Comparison of ENCODE assay signal across 10 mouse cellular contexts in genomic region chr4:138377526-138377925, GRCm38 (mm10). TPM values are rescaled to one million over a fixed set of nuclear protein-coding genes. Genes with fewer than 3 reads are reported as not detected.
DNase-seq lines count a peak whose midpoint lies in the region; ATAC-seq and TF ChIP-seq lines count a peak whose summit lies in the region.
"Had no signal": no experiment of that assay in that cellular context is flagged by ENCODE, and none has a peak within 500 bp of the region (broad histone marks: within the 10 kb centered on the region; RNA-seq: fewer than 3 reads in every experiment).

No protein-coding gene starts in this region.

- H3K36me3 ChIP-seq in kidney, embryonic 16.5 days (ENCODE audit: insufficient read depth, low read length) = no peaks in the 10 kb centered on the region
- no peaks in the 10 kb centered on the region for H3K36me3 ChIP-seq in CH12.LX (replicated peaks in 1 of 2; ENCODE audit: control insufficient read depth in 1 of 2, insufficient read depth in 1 of 2, low read length in 1 of 2)
- H3K36me3 ChIP-seq: midbrain, embryonic 12.5 days had no signal

- H3K27me3 ChIP-seq in kidney, embryonic 16.5 days (ENCODE audit: insufficient read depth, low read length) = no peaks in the 10 kb centered on the region
- H3K27me3 ChIP-seq in CH12.LX (replicated peaks) = peaks cover 79% of the 10 kb centered on the region

- no peak for ATAC-seq in kidney, embryonic 16.5 days (ENCODE audit: low FRiP score, low TSS enrichment)
- ATAC-seq in megakaryocyte progenitor cell, adult 5-6 weeks (replicated peaks; ENCODE audit: poor library complexity) = no peak

- peaks cover 7% of the 10 kb centered on the region; the same call in 1 of the 2 replicates for H3K4me1 ChIP-seq in kidney, embryonic 16.5 days (ENCODE audit: insufficient read depth, low read length)
- H3K4me1 ChIP-seq in CH12.LX (ENCODE audit: control insufficient read depth in 1 of 2, insufficient read depth in 2 of 2) = no peaks in the 10 kb centered on the region

- no peak overlapping the region for H3K27ac ChIP-seq in kidney, embryonic 16.5 days (ENCODE audit: low read length)
- no peak overlapping the region for H3K27ac ChIP-seq in CH12.LX (ENCODE audit: insufficient read depth, low read depth)
- H3K27ac ChIP-seq: midbrain, embryonic 12.5 days had no signal

- H3K4me2 ChIP-seq in kidney, embryonic 16.5 days (replicated peaks; ENCODE audit: low read depth, low read length) = no peak overlapping the region
- H3K4me2 ChIP-seq in CH12.LX (ENCODE audit: insufficient read depth, low read depth, poor library complexity, severe bottlenecking) = no peak overlapping the region
- H3K4me2 ChIP-seq: midbrain, embryonic 12.5 days had no signal

- peak; percentile 66 for DNase-seq in kidney, adult 11 months
- DNase-seq in CH12.LX (ENCODE audit: extremely low read depth) (peak; percentile 6), ZHBTc4 (ENCODE audit: low read depth, low spot score) (peak; percentile 69)
- peak; percentile 66 to 77 for DNase-seq in kidney, postnatal 25 days
- DNase-seq in spleen, adult 12 weeks (ENCODE audit: low spot score) = no peak
- DNase-seq in T-cell, adult 2 months (ENCODE audit: low spot score) = no peak

- no peak overlapping the region for H3K4me3 ChIP-seq in kidney, embryonic 16.5 days (ENCODE audit: low read length)
- no peak overlapping the region for H3K4me3 ChIP-seq in CH12.LX (replicated peaks in 1 of 3; ENCODE audit: low read depth in 2 of 3, low read length in 2 of 3, poor library complexity in 1 of 3)
- H3K4me3 ChIP-seq: midbrain, embryonic 12.5 days had no signal

- dilution Hi-C loops in CH12.LX (cut with MboI; ENCODE audit: extremely low pct_ligation_motif_present, extremely low pct_unique_long_range_greater_than_20kb, low sequenced_read_pairs) = no loop called here

- WGBS in kidney, embryonic 16.5 days = 49% methylated on average over 6 of the region's 6 CpGs

- in situ Hi-C loops in CH12.LX (cut with MboI; ENCODE audit: low pct_ligation_motif_present, low pct_unique_long_range_greater_than_20kb, low sequenced_read_pairs) = loop anchor here (10.0 kb wide), 1 partner anchor 53 kb away; the partner anchor contains the start of gene Pink1

- no peaks in the 10 kb centered on the region for H3K79me2 ChIP-seq in CH12.LX (replicated peaks; ENCODE audit: control insufficient read depth, extremely low read depth, insufficient read depth, poor library complexity, severe bottlenecking)

- no peak for TF ChIP-seq POLR2A in CH12.LX (IDR thresholded peaks at IDR 0.05; ENCODE audit: low read depth, low read length)

- no peak for TF ChIP-seq EP300 in CH12.LX (IDR thresholded peaks at IDR 0.05; ENCODE audit: low read length)

- no peaks in the 10 kb centered on the region for H3K9me3 ChIP-seq in kidney, embryonic 16.5 days (ENCODE audit: low read length)
- peaks cover 13% of the 10 kb centered on the region for H3K9me3 ChIP-seq in CH12.LX (replicated peaks; ENCODE audit: low read length)
- H3K9me3 ChIP-seq: midbrain, embryonic 12.5 days had no signal

- H3K9ac ChIP-seq in kidney, embryonic 16.5 days (replicated peaks; ENCODE audit: low read length) = no peak overlapping the region
- no peak overlapping the region for H3K9ac ChIP-seq in CH12.LX (ENCODE audit: insufficient read depth, low read depth)
- H3K9ac ChIP-seq: midbrain, embryonic 12.5 days had no signal

- TF ChIP-seq RAD21 in CH12.LX (IDR thresholded peaks at IDR 0.05; ENCODE audit: low read depth, low read length) = no peak

- no peak for TF ChIP-seq CTCF in CH12.LX (conservative IDR thresholded peaks at IDR 0.05 in 1 of 2, IDR thresholded peaks at IDR 0.05 in 1 of 2; ENCODE audit: low read depth in 2 of 2, low read length in 2 of 2)

TF ChIP-seq in CH12.LX, 34 proteins besides CTCF, POLR2A, EP300 and RAD21:
- no peak for TF ChIP-seq BHLHE40 (IDR thresholded peaks at IDR 0.05; ENCODE audit: low read depth, low read length)
- TF ChIP-seq ZKSCAN1 (IDR thresholded peaks at IDR 0.05; ENCODE audit: borderline replicate concordance, low read depth, low read length) = no peak
- no peak for TF ChIP-seq SMC3 (IDR thresholded peaks at IDR 0.05; ENCODE audit: low read depth, low read length)
- no peak for TF ChIP-seq MAFK (IDR thresholded peaks at IDR 0.05; ENCODE audit: insufficient replicate concordance, low read length)
- no peak for TF ChIP-seq SIN3A (IDR thresholded peaks at IDR 0.05; ENCODE audit: low read length)
- TF ChIP-seq USF1 (IDR thresholded peaks at IDR 0.05; ENCODE audit: low read depth, low read length) = no peak
- TF ChIP-seq USF2 (conservative IDR thresholded peaks at IDR 0.05; ENCODE audit: low read depth, low read length) = no peak
- TF ChIP-seq GABPA (IDR thresholded peaks at IDR 0.05; ENCODE audit: insufficient replicate concordance, low read depth, low read length) = no peak
- TF ChIP-seq UBTF (IDR thresholded peaks at IDR 0.05; ENCODE audit: low read depth, low read length) = no peak
- no peak for TF ChIP-seq NELFE (IDR thresholded peaks at IDR 0.05; ENCODE audit: low read depth, low read length)
- no peak for TF ChIP-seq MXI1 (IDR thresholded peaks at IDR 0.05; ENCODE audit: low read depth, low read length)
- no peak for TF ChIP-seq ZC3H11A (IDR thresholded peaks at IDR 0.05; ENCODE audit: low read depth, low read length)
- TF ChIP-seq JUND (conservative IDR thresholded peaks at IDR 0.05; ENCODE audit: low read depth, low read length) = no peak

RNA-seq across cellular contexts. Expression of gene Cda, which starts 9.7 kb away (rescaled TPM):
- polyA plus RNA-seq in kidney, embryonic 16.5 days (2015; fragmentation: Nextera tagmentation; extraction: Ambion mirVana) = 24.6 and 27.1 TPM in 2 replicates
- not detected in 2 replicates for total RNA-seq in CH12.LX (2012; rRNA removed)
- total RNA-seq in CH12.LX (2014; rRNA removed) = not detected in 2 replicates
- polyA plus RNA-seq in CH12.LX (2012; ENCODE audit: insufficient read length, low read depth) = not detected in 2 replicates
- total RNA-seq in megakaryocyte progenitor cell, adult 5-6 weeks (2015) = 0.39 TPM in 1 of 2 replicates, not detected in the other
- not detected in 2 replicates for total RNA-seq in megakaryocyte progenitor cell, adult 5-6 weeks (2017)

RNA-seq across cellular contexts. Expression of gene Fam43b, which starts 18.8 kb away (rescaled TPM):
- polyA plus RNA-seq in kidney, embryonic 16.5 days (2015; fragmentation: Nextera tagmentation; extraction: Ambion mirVana) = 0.12 TPM in 1 of 2 replicates, not detected in the other
- not detected in 2 replicates for total RNA-seq in CH12.LX (2012; rRNA removed)
- not detected in 2 replicates for total RNA-seq in CH12.LX (2014; rRNA removed)
- not detected in 2 replicates for polyA plus RNA-seq in CH12.LX (2012; ENCODE audit: insufficient read length, low read depth)
- total RNA-seq in megakaryocyte progenitor cell, adult 5-6 weeks (2015) = not detected in 2 replicates
- total RNA-seq in megakaryocyte progenitor cell, adult 5-6 weeks (2017) = not detected in 2 replicates
- polyA plus RNA-seq: stomach, embryonic 16.5 days had no signal

RNA-seq across cellular contexts. Expression of gene Pink1, which starts 51.4 kb away (rescaled TPM):
- polyA plus RNA-seq in kidney, embryonic 16.5 days (2015; fragmentation: Nextera tagmentation; extraction: Ambion mirVana) = 54.4 and 56.0 TPM in 2 replicates
- total RNA-seq in CH12.LX (2012; rRNA removed) (7.9 and 10.8 TPM in 2 replicates), CH12.LX (2014; rRNA removed) (7.0 and 7.1 TPM in 2 replicates)
- polyA plus RNA-seq in CH12.LX (2012; ENCODE audit: insufficient read length, low read depth) = 5.5 and 7.2 TPM in 2 replicates
- 20.1 and 20.4 TPM in 2 replicates for total RNA-seq in megakaryocyte progenitor cell, adult 5-6 weeks (2015)
- total RNA-seq in megakaryocyte progenitor cell, adult 5-6 weeks (2017) = 24.7 and 29.6 TPM in 2 replicates

RNA-seq across cellular contexts. Expression of gene Mul1, which starts 56.9 kb away (rescaled TPM):
- polyA plus RNA-seq in kidney, embryonic 16.5 days (2015; fragmentation: Nextera tagmentation; extraction: Ambion mirVana) = 21.5 and 22.4 TPM in 2 replicates
- total RNA-seq in CH12.LX (2012; rRNA removed) = 12.3 and 19.7 TPM in 2 replicates
- total RNA-seq in CH12.LX (2014; rRNA removed) = 8.8 and 10.2 TPM in 2 replicates
- 20.2 and 26.8 TPM in 2 replicates for polyA plus RNA-seq in CH12.LX (2012; ENCODE audit: insufficient read length, low read depth)
- total RNA-seq in megakaryocyte progenitor cell, adult 5-6 weeks (2015) = 4.5 and 6.1 TPM in 2 replicates
- 4.7 and 6.4 TPM in 2 replicates for total RNA-seq in megakaryocyte progenitor cell, adult 5-6 weeks (2017)

Comparison
In these comparisons a context has a peak if more than half of its experiments do, and no peak if none do; other contexts are left out.
1. DNase-seq: peak in kidney, adult 11 months (single experiment), CH12.LX (single experiment), ZHBTc4 (single experiment) and kidney, postnatal 25 days (2 of 2); none in spleen, adult 12 weeks (single experiment) and T-cell, adult 2 months (single experiment).